Comparison of ENCODE assay signal across 8 mouse cellular contexts in genomic region chr12:100519684-100520076, GRCm38 (mm10). TPM values are rescaled to one million over a fixed set of nuclear protein-coding genes. Genes with fewer than 3 reads are reported as not detected.
A peak's percentile ranks its signal among the peaks of the same experiment; 100 is the strongest.
DNase-seq lines count a peak whose midpoint lies in the region; ATAC-seq lines count a peak whose summit lies in the region.

No protein-coding gene starts in this region.

- H3K4me2 ChIP-seq in heart, embryonic 14.5 days (ENCODE audit: low read length), result peak overlapping the region; percentile 91
- peak overlapping the region; percentile 84 for H3K4me2 ChIP-seq in midbrain, embryonic 13.5 days (replicated peaks)

- H3K4me1 ChIP-seq in heart, embryonic 14.5 days (ENCODE audit: control insufficient read depth in 2 of 2, insufficient read depth in 2 of 2, low read length in 2 of 2), result peaks cover 18 to 33% of the 10 kb centered on the region in 2 experiments; a peak in 3 of 4 replicates
- H3K4me1 ChIP-seq in midbrain, embryonic 13.5 days (replicated peaks), result peaks cover 27% of the 10 kb centered on the region

- DNase-seq in left cerebral cortex, postnatal 4 days, result peak; percentile 21
- no peak for DNase-seq in left cerebral cortex, adult 18-20 months (ENCODE audit: low spot score in 2 of 2)
- DNase-seq in cerebellum, postnatal 14 days, result peak; percentile 54 to 61
- DNase-seq in kidney, postnatal 4 days, result peak; percentile 21 to 45
- no peak for DNase-seq in left cerebral cortex, postnatal 36 days (ENCODE audit: low spot score in 2 of 2)
- DNase-seq in MN1 (ENCODE audit: low spot score), result no peak

- intact Hi-C loops in left cerebral cortex, postnatal 4 days (cut with DNase I), result no loop called here
- intact Hi-C loops in left cerebral cortex, postnatal 36 days (cut with DNase I), result loop anchor here (5.0 kb wide), 1 partner anchor 332 kb away; no protein-coding TSS in a partner anchor

- H3K36me3 ChIP-seq in heart, embryonic 14.5 days (ENCODE audit: control insufficient read depth, insufficient read depth, low read length), result 0 out of 2 replicates have a peak, but pooled peaks cover 4% of the 10 kb centered on the region
- H3K36me3 ChIP-seq in midbrain, embryonic 13.5 days, result peaks cover 2% of the 10 kb centered on the region; the same call in 1 of the 2 replicates

- H3K9ac ChIP-seq in heart, embryonic 14.5 days (ENCODE audit: low read length), result peak overlapping the region; percentile 98
- H3K9ac ChIP-seq in midbrain, embryonic 13.5 days (replicated peaks), result peak overlapping the region; percentile 97

- peak overlapping the region; percentile 84 to 94 for H3K4me3 ChIP-seq in heart, embryonic 14.5 days (ENCODE audit: control insufficient read depth in 1 of 2, insufficient read depth in 1 of 2, low read depth in 1 of 2, low read length in 2 of 2)
- H3K4me3 ChIP-seq in midbrain, embryonic 13.5 days (replicated peaks), result peak overlapping the region; percentile 89

- ATAC-seq in heart, embryonic 14.5 days (ENCODE audit: insufficient number of reproducible peaks, insufficient read depth, low FRiP score, low read depth), result no peak
- peak; percentile 49 for ATAC-seq in midbrain, embryonic 13.5 days

- no peaks in the 10 kb centered on the region for H3K9me3 ChIP-seq in heart, embryonic 14.5 days (ENCODE audit: control insufficient read depth, low read length)
- no peaks in the 10 kb centered on the region for H3K9me3 ChIP-seq in midbrain, embryonic 13.5 days

- WGBS in heart, embryonic 14.5 days, result 53% methylated on average over 7 of the region's 7 CpGs
- 57% methylated on average over 7 of the region's 7 CpGs for whole genome bisulfite sequencing in midbrain, embryonic 13.5 days

- no peaks in the 10 kb centered on the region for H3K27me3 ChIP-seq in heart, embryonic 14.5 days (ENCODE audit: control insufficient read depth, insufficient read depth, low read length)
- no peaks in the 10 kb centered on the region for H3K27me3 ChIP-seq in midbrain, embryonic 13.5 days

- H3K27ac ChIP-seq in heart, embryonic 14.5 days (replicated peaks in 1 of 2; ENCODE audit: control insufficient read depth in 1 of 2, insufficient read depth in 1 of 2, low read depth in 2 of 2, low read length in 2 of 2), result peak overlapping the region in 1 of 2 experiments; percentile 80; a peak in 1 of 4 replicates
- peak overlapping the region; percentile 86 for H3K27ac ChIP-seq in midbrain, embryonic 13.5 days

RNA-seq across cellular contexts. Expression of gene Ttc7b, which starts 0.9 kb away (rescaled TPM):
- total RNA-seq in left cerebral cortex, postnatal 4 days (2021), result 10 to 100 TPM; 78.9 to 85.6 TPM
- 100 to 1,000 TPM; 220 to 240 TPM for total RNA-seq in left cerebral cortex, adult 18-20 months (2021)
- polyA plus RNA-seq in heart, embryonic 14.5 days (2014; fragmentation: Nextera tagmentation; extraction: Ambion mirVana), result 16.5 and 18.8 TPM in 2 replicates
- 5.0 and 6.3 TPM in 2 replicates for polyA plus RNA-seq in midbrain, embryonic 13.5 days (2015; fragmentation: Nextera tagmentation; extraction: Ambion mirVana)
- total RNA-seq in left cerebral cortex, postnatal 36 days (2021), result 100 to 1,000 TPM; 229 to 246 TPM

Comparison
In these comparisons a context has a peak if more than half of its experiments do, and no peak if none do; other contexts are left out.
1. DNase-seq: peak in left cerebral cortex, postnatal 4 days (single experiment), cerebellum, postnatal 14 days (2 of 2) and kidney, postnatal 4 days (2 of 2); none in left cerebral cortex, adult 18-20 months (0 of 2), left cerebral cortex, postnatal 36 days (0 of 2) and MN1 (single experiment).